Mouse (Mus musculus): Measurements from ENCODE around the gene Rpl36-ps4. TPM values are rescaled to one million over a fixed set of nuclear protein-coding genes. Genes with fewer than 3 reads are reported as not detected.
A peak's percentile ranks its signal among the peaks of the same experiment; 100 is the strongest.

Rpl36-ps4 gene
- polyA plus RNA-seq, 1 experiment = not detected

DNA sequence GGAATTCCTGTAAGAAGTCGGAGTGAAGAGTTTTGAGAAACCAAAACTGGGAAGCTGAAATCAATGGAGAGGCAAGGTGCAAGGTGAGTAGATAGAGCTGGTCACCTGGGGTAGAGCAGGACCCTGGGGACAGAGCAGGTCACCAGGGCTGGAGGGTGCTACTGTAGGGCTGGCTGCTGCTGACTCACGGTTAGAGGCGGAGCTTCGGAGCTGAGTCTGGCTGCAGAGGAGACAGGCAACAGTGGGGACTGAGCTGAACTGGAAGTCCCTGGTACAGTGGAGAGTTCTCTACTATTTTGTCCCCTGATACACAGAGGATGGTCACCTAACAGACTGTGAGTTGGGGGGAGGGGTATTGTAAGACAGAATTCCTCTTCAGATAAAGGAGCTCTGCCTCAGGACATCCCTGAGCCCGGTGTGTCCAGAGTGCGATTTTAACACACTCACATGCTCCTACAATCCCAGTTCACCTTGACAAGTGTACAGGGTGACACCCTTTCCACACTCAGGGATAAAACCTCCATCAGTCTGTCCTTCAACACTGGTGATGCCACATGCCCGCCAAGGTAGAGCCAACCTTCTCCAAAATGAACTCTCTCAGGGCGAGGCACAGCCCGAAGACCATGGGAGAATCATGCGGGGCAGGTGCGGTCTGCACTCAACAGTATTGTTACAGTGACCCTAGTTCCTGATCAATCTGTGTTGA lies 44.3 kb upstream of the Rpl36-ps4 start:
- Histone ChIP-seq H3K4me3 (ENCODE audit: insufficient read depth, poor library complexity, severe bottlenecking) (no peak overlapping the region), H3K79me3 (ENCODE audit: low read depth) (no peaks in the 10 kb centered on the region), H3K27me3 (ENCODE audit: control insufficient read depth, insufficient read depth, insufficient read length) (no peaks in the 10 kb centered on the region), H3ac (ENCODE audit: control insufficient read depth, insufficient read length, low read depth) (no peak overlapping the region), H3K36me3 (ENCODE audit: control insufficient read depth, insufficient read depth) (no peaks in the 10 kb centered on the region), H3K79me2 (ENCODE audit: control insufficient read depth, insufficient read depth) (no peaks in the 10 kb centered on the region)
- TF ChIP-seq MAX (IDR thresholded peaks at IDR 0.05) = no peak
- TF ChIP-seq USF1 (IDR thresholded peaks at IDR 0.05; ENCODE audit: low read depth) = no peak
- no peak for TF ChIP-seq MYOG (IDR thresholded peaks at IDR 0.05; ENCODE audit: control insufficient read depth, extremely low read depth, insufficient read length)
- TF ChIP-seq CTCF (IDR thresholded peaks at IDR 0.05; ENCODE audit: control insufficient read depth, insufficient read depth, insufficient read length) = no peak
- TF ChIP-seq MYOD1 (IDR thresholded peaks at IDR 0.05; ENCODE audit: control insufficient read depth, insufficient read length, low read depth) = no peak
- no peak for TF ChIP-seq CEBPB (IDR thresholded peaks at IDR 0.05; ENCODE audit: low read depth)
- TF ChIP-seq FOSL1 (IDR thresholded peaks at IDR 0.05; ENCODE audit: insufficient read depth, low read length, poor library complexity, severe bottlenecking) = no peak

DNA sequence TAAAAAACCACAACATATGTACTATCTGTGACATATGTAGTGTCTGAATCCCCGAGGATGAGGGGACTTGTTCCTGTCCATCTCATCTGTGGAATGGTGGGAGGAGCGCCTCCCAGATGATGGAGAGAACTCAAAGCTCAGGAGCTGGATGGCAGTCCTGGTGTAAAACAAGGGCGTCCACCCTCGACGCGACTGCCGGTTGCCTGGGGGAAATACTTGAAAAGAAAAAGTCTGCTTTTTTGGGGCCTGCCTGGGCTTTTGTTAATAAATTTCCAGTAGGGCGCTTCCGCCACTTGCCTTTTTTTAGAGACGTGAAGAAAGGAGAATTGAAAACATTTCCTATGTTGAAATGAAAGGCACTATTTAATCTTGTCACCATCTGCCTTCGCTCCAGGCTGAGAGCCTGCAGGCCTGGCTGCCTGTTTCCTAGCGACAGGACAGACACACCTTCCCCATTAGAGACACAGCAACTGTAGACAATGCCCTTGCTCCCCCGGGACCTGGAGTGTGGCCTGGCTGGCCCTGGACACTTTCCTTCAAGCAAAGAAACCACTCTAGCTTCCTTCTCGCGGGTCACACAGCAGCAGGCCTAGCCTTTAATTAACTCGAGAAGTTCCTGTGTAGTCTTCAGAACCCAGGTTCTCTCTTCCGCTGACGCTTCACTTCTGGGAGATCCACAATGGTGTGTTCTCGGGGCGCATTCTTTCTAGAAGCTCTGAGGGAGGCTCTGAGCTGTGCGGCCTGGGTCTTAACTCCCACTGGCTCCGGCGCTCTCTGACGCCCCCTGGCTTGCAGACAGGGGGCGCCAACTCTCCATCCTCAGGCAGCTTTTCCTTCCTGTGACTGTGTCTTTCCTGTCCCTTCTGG lies 43.3 kb upstream of the Rpl36-ps4 start:
- H3K36me3 ChIP-seq (ENCODE audit: control insufficient read depth, insufficient read depth) = no peaks in the 10 kb centered on the region
- no peaks in the 10 kb centered on the region for H3K79me3 ChIP-seq (ENCODE audit: low read depth)
- H3K79me2 ChIP-seq (ENCODE audit: control insufficient read depth, insufficient read depth) = no peaks in the 10 kb centered on the region
- no peak for TF ChIP-seq USF1 (IDR thresholded peaks at IDR 0.05; ENCODE audit: low read depth)
- TF ChIP-seq MYOG (IDR thresholded peaks at IDR 0.05; ENCODE audit: control insufficient read depth, extremely low read depth, insufficient read length) = no peak
- no peak for TF ChIP-seq CEBPB (IDR thresholded peaks at IDR 0.05; ENCODE audit: low read depth)
- no peak overlapping the region for H3K4me3 ChIP-seq (ENCODE audit: insufficient read depth, poor library complexity, severe bottlenecking)
- H3ac ChIP-seq (ENCODE audit: control insufficient read depth, insufficient read length, low read depth) = no peak overlapping the region
- no peaks in the 10 kb centered on the region for H3K27me3 ChIP-seq (ENCODE audit: control insufficient read depth, insufficient read depth, insufficient read length)

DNA sequence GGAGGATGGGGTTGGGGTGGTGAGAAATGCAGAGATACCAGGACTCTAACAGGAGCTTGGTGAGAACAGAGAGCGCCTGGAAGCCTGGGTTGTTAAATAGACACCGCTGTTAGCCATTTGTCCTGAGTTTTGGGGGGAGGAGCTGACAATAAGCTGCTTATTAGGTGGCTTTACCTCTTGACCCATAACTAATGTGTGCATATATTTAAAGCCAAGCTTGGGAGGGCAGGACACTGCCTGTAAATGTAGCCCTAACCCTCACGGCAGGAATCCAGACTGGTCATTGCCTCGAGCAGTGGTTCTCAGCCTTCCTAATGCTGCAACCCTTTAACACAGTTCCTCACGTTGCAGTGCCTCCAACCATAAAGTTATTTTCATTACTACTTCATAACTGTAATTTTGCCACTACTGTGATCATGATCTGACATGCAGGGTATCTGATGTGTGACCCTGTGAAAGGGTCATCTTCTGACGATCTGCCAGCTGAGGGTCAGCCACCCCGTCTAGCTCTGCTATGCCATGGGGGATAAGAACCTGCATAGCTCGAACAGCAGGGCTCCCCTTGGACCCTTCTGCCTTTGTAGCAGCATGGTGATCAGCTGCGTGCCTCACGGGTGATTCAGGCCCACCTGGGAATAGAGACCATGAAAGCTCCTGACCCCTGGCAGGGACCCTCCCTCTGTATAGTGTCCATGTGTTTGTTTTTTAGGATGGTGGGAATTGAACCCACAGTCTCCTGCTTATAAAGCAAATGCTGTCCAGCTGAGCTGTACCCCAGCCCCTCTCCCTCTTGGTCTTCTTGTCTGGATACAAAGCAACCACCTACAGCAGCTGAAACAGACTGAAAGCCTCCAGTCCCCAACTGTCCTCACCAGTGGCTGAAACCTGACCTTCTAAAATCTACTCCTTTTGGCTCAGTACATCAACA lies 42.0 kb upstream of the Rpl36-ps4 start:
- Histone ChIP-seq H3K4me3 (ENCODE audit: insufficient read depth, poor library complexity, severe bottlenecking) (no peak overlapping the region), H3K36me3 (ENCODE audit: control insufficient read depth, insufficient read depth) (no peaks in the 10 kb centered on the region), H3K79me2 (ENCODE audit: control insufficient read depth, insufficient read depth) (no peaks in the 10 kb centered on the region), H3K27me3 (ENCODE audit: control insufficient read depth, insufficient read depth, insufficient read length) (no peaks in the 10 kb centered on the region), H3K79me3 (ENCODE audit: low read depth) (no peaks in the 10 kb centered on the region), H3ac (ENCODE audit: control insufficient read depth, insufficient read length, low read depth) (no peak overlapping the region)
- no peak for TF ChIP-seq USF1 (IDR thresholded peaks at IDR 0.05; ENCODE audit: low read depth)
- no peak for TF ChIP-seq MYOD1 (IDR thresholded peaks at IDR 0.05; ENCODE audit: control insufficient read depth, insufficient read length, low read depth)
- TF ChIP-seq FOSL1 (IDR thresholded peaks at IDR 0.05; ENCODE audit: insufficient read depth, low read length, poor library complexity, severe bottlenecking) = no peak
- no peak for TF ChIP-seq MYOG (IDR thresholded peaks at IDR 0.05; ENCODE audit: control insufficient read depth, extremely low read depth, insufficient read length)
- TF ChIP-seq CEBPB (IDR thresholded peaks at IDR 0.05; ENCODE audit: low read depth) = no peak
- no peak for TF ChIP-seq MAX (IDR thresholded peaks at IDR 0.05)
- TF ChIP-seq CTCF (IDR thresholded peaks at IDR 0.05; ENCODE audit: control insufficient read depth, insufficient read depth, insufficient read length) = no peak

DNA sequence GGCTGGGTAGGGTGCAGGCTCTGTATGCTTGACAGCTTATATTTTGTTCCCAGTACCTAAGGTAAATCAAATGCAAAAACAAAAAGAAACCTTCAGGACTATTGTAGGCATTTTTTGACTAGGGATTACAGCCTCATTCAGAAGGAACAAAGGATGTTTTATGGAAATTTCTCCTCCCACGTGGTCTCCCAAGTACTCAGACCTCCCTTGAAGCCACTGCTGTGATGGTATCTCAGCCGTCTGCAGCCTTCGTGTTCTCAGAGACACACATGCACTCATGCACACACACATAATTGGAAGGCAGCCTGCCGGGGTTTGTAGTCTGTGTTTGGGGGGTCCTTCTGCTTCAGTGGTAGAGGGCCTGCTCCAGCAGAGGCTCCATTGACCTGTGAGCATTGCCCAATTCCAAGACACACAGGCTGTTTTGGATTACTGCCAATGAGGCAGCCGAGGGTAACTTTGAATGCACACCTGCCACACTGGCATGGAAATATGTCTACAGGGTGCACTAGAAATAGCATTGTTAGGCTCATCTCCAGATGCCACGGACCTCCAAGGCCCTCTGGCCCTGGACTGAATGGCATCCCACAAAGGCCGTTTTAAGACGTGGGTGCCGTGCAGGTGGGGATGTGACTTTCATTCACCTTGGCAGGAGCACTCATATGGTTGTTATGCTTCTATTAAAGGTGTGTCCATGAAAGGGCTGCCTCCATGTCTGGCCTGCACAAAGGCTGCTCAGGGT lies 41.1 kb upstream of the Rpl36-ps4 start:
- no peaks in the 10 kb centered on the region for H3K79me2 ChIP-seq (ENCODE audit: control insufficient read depth, insufficient read depth)
- no peaks in the 10 kb centered on the region for H3K27me3 ChIP-seq (ENCODE audit: control insufficient read depth, insufficient read depth, insufficient read length)
- H3ac ChIP-seq (ENCODE audit: control insufficient read depth, insufficient read length, low read depth) = no peak overlapping the region
- no peak overlapping the region for H3K4me3 ChIP-seq (ENCODE audit: insufficient read depth, poor library complexity, severe bottlenecking)
- TF ChIP-seq MYOD1 (IDR thresholded peaks at IDR 0.05; ENCODE audit: control insufficient read depth, insufficient read length, low read depth) (no peak), CEBPB (IDR thresholded peaks at IDR 0.05; ENCODE audit: low read depth) (no peak), USF1 (IDR thresholded peaks at IDR 0.05; ENCODE audit: low read depth) (no peak), MAX (IDR thresholded peaks at IDR 0.05) (no peak), FOSL1 (IDR thresholded peaks at IDR 0.05; ENCODE audit: insufficient read depth, low read length, poor library complexity, severe bottlenecking) (no peak), CTCF (IDR thresholded peaks at IDR 0.05; ENCODE audit: control insufficient read depth, insufficient read depth, insufficient read length) (no peak), MYOG (IDR thresholded peaks at IDR 0.05; ENCODE audit: control insufficient read depth, extremely low read depth, insufficient read length) (no peak)
- H3K79me3 ChIP-seq (ENCODE audit: low read depth) = no peaks in the 10 kb centered on the region
- H3K36me3 ChIP-seq (ENCODE audit: control insufficient read depth, insufficient read depth) = no peaks in the 10 kb centered on the region

DNA sequence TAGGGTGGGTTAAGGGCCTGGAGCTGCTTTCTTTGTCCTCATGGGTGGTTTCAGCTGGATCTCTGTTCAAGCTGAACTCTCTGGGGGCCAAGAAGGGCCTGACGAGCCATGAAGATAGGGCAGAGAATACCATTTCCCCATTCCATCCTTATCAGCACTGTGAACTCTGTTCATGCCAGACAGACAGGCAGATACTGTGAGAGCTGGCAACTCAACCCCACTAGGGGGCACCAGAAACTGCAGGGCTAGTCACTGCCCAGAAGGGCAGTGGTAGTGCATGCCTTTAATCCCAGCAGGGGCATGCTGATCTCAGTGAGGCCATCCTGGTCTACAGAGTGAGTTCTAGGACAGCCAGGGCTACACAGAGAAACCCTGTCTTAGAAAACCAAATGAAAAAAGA lies 38.2 kb upstream of the Rpl36-ps4 start:
- Histone ChIP-seq H3K79me2 (ENCODE audit: control insufficient read depth, insufficient read depth) (no peaks in the 10 kb centered on the region), H3K36me3 (ENCODE audit: control insufficient read depth, insufficient read depth) (no peaks in the 10 kb centered on the region), H3K4me3 (ENCODE audit: insufficient read depth, poor library complexity, severe bottlenecking) (no peak overlapping the region), H3K27me3 (ENCODE audit: control insufficient read depth, insufficient read depth, insufficient read length) (no peaks in the 10 kb centered on the region), H3ac (ENCODE audit: control insufficient read depth, insufficient read length, low read depth) (no peak overlapping the region), H3K79me3 (ENCODE audit: low read depth) (no peaks in the 10 kb centered on the region)
- TF ChIP-seq USF1 (IDR thresholded peaks at IDR 0.05; ENCODE audit: low read depth) (no peak), CTCF (IDR thresholded peaks at IDR 0.05; ENCODE audit: control insufficient read depth, insufficient read depth, insufficient read length) (peak; percentile 46)

Measured in C2C12 (cell line).